25 mouse cellular contexts compared by ENCODE assay signal in genomic region chr17:67138981-67139380, GRCm38 (mm10).
"Had no signal": no experiment of that assay in that cellular context is flagged by ENCODE, and none has a peak within 500 bp of the region (broad histone marks: within the 10 kb centered on the region; RNA-seq: fewer than 3 reads in every experiment).

No protein-coding gene starts in this region.

- H3K4me3 ChIP-seq: heart, adult 2 months; heart, embryonic 13.5 days; heart, embryonic 15.5 days; hindbrain, embryonic 13.5 days; hindbrain, embryonic 15.5 days; kidney, embryonic 15.5 days; limb, embryonic 12.5 days; liver, embryonic 13.5 days had no signal

- ATAC-seq: hindbrain, postnatal 0 days; intestine, embryonic 16.5 days had no signal

- DNase-seq: gastrocnemius, postnatal 14 days; gastrocnemius, postnatal 36 days; heart, adult 2 months; heart, postnatal 14 days; kidney, adult 11 months; kidney, adult 2 months; kidney, adult 9 months; kidney, postnatal 14 days; kidney, postnatal 36 days; layer of hippocampus, adult 9-11 months; layer of hippocampus, postnatal 36 days; left cerebral cortex, postnatal 4 days; liver; liver, embryonic 13.5 days had no signal

- H3K4me1 ChIP-seq: hindbrain, embryonic 15.5 days; limb, embryonic 12.5 days; liver, embryonic 13.5 days had no signal

- H3K9me3 ChIP-seq: heart, embryonic 13.5 days; heart, embryonic 15.5 days; hindbrain, embryonic 13.5 days; hindbrain, embryonic 15.5 days; kidney, embryonic 15.5 days; limb, embryonic 12.5 days; liver, embryonic 13.5 days had no signal

- H3K4me2 ChIP-seq: heart, embryonic 11.5 days; heart, embryonic 13.5 days; heart, embryonic 15.5 days; hindbrain, embryonic 13.5 days; hindbrain, embryonic 15.5 days; kidney, embryonic 15.5 days; limb, embryonic 12.5 days; liver, embryonic 11.5 days; liver, embryonic 13.5 days had no signal

- H3K27me3 ChIP-seq: heart, embryonic 13.5 days; heart, embryonic 15.5 days; hindbrain, embryonic 13.5 days; hindbrain, embryonic 15.5 days; kidney, embryonic 15.5 days; liver, embryonic 13.5 days had no signal

- H3K27ac ChIP-seq: heart, adult 2 months; heart, embryonic 13.5 days; heart, embryonic 15.5 days; hindbrain, embryonic 13.5 days; hindbrain, embryonic 15.5 days; hindbrain, postnatal 0 days; kidney, embryonic 15.5 days; kidney, postnatal 0 days; limb, embryonic 12.5 days; liver, embryonic 13.5 days had no signal

- H3K9ac ChIP-seq: heart, embryonic 13.5 days; heart, embryonic 15.5 days; hindbrain, embryonic 13.5 days; hindbrain, embryonic 15.5 days; kidney, embryonic 15.5 days; limb, embryonic 12.5 days; liver, embryonic 13.5 days had no signal

- H3K36me3 ChIP-seq: heart, embryonic 13.5 days; heart, embryonic 15.5 days; hindbrain, embryonic 13.5 days; hindbrain, embryonic 15.5 days; kidney, embryonic 15.5 days; limb, embryonic 12.5 days; liver, embryonic 13.5 days had no signal
